Mouse (Mus musculus): ENCODE results near the gene Zic3. TPM values are rescaled to one million over a fixed set of nuclear protein-coding genes. Genes with fewer than 3 reads are reported as not detected.

Zic3 gene
- total RNA-seq (2023): not detected

GRCm38 (mm10) chrX:58022400-58022799 lies at the start of gene Zic3:
TSS of gene Zic3 (plus strand) at chrX:58022700.

